Mouse (Mus musculus) heart, adult 2 months (tissue): ENCODE results near the gene Kctd2. TPM values are rescaled to one million over a fixed set of nuclear protein-coding genes. Genes with fewer than 3 reads are reported as not detected.

Source experiments
- DNase-seq, 2 experiments: peaks; one replicate each; pipeline ENCODE4 v3.0.0; 2021
- H3K27ac ChIP-seq: fragments of 200-600 bp; 2 replicates; pipeline ENCODE4 v1.8.1; 2022
- H3K27me3 ChIP-seq: fragments of 200-500 bp; 2 replicates; pipeline ENCODE4 v1.6.1; 2012; ENCODE audit warnings: mild to moderate bottlenecking, low read length, inconsistent platforms, mixed read lengths; ENCODE audit not compliant: control insufficient read depth, insufficient read depth
- H3K36me3 ChIP-seq: fragments of 200-500 bp; 2 replicates; pipeline ENCODE4 v1.6.1; 2012; ENCODE audit warnings: low read length, inconsistent platforms; ENCODE audit not compliant: control insufficient read depth, insufficient read depth
- H3K4me1 ChIP-seq: fragments of 200-500 bp; 2 replicates; pipeline ENCODE4 v1.6.1; 2011; ENCODE audit warnings: low read length; ENCODE audit not compliant: control insufficient read depth, insufficient read depth
- H3K4me3 ChIP-seq: fragments of 200-600 bp; 2 replicates; pipeline ENCODE4 v1.8.1; 2022
- H3K79me2 ChIP-seq: fragments of 200-500 bp; replicated peaks from 2 replicates; pipeline ENCODE4 v1.6.1; 2012; ENCODE audit warnings: mild to moderate bottlenecking, inconsistent platforms, low read length, moderate library complexity, mixed read lengths; ENCODE audit not compliant: control insufficient read depth, insufficient read depth
- H3K9ac ChIP-seq: fragments of 200-500 bp; 2 replicates; pipeline ENCODE4 v1.6.1; 2012; ENCODE audit warnings: low read depth, mild to moderate bottlenecking, control low read depth, inconsistent platforms, low read length, mixed read lengths
- CTCF ChIP-seq: fragments of 200-600 bp; IDR thresholded peaks from 2 replicates; pipeline ENCODE4 v1.8.1; 2022; ENCODE audit warnings: antibody characterized with exemption, mild to moderate bottlenecking, moderate library complexity
- EP300 ChIP-seq: fragments of 200-500 bp; IDR thresholded peaks from 2 replicates; pipeline ENCODE4 v1.6.1; 2011; ENCODE audit warnings: low read depth, low read length, control low read depth; ENCODE audit not compliant: insufficient read depth
- POLR2A ChIP-seq: fragments of 200-500 bp; IDR thresholded peaks from 2 replicates; pipeline ENCODE4 v1.6.1; 2011; ENCODE audit warnings: mild to moderate bottlenecking, low read depth, low read length, control low read depth; ENCODE audit not compliant: insufficient read depth
- WGBS: fragments of 180-500 bp; shearing (Covaris S2); methylation state at CpG from one replicate; pipeline ENCODE4 v1.1.7; 2018; 5-methylcytosine and 5-hydroxymethylcytosine counted together
- intact Hi-C: fragments of 180-260 bp; cut with DNase I; formaldehyde crosslinking; loops from one replicate; pipeline ENCODE4 v1.15.1; 2025
- polyA plus RNA-seq: library from polyadenylated mRNA; depleted of rRNA; stranded (reverse); fragments of >200 nt; gene quantifications from 2 replicates; pipeline ENCODE4 v1.2.3, GENCODE M21; 2012
- total RNA-seq, 2 experiments: library from RNA; stranded (reverse); gene quantifications; 2 replicates each; pipeline ENCODE4 v1.2.3; 2021

Gene Kctd2
- total and polyA plus RNA-seq, 3 experiments = 22.9 to 30.0 (median 26.6) TPM

DNA sequence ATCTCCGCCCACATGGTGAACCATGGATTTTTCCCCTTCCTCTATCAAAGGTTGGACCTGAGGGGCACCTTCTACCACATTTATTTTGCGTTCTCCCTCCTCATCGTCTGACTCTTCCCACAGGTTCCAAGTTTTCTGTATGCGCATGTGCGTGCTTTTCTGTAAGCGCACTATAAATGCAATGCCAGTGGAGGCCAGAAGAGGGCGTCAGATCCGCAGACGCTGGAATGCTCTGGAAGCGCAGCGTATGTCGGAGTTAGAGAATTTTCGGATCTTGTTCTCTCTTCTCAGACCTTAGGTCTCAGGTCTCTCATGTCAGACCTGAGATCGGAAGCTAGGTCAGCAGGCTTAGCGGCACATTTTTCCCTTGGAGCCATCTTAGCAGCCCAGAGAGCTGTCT, 35.7 kb downstream of the Kctd2 start:
- no peak for DNase-seq
- TF ChIP-seq CTCF = no peak
- no peak for TF ChIP-seq EP300
- TF ChIP-seq POLR2A = no peak
- intact Hi-C loops = no loop called here
- 91% methylated on average over 15 of the region's 15 CpGs for WGBS
- no peaks in the 10 kb centered on the region for H3K79me2 ChIP-seq
- no peaks in the 10 kb centered on the region for H3K27me3 ChIP-seq
- H3K4me1 ChIP-seq = no peaks in the 10 kb centered on the region
- H3K9ac ChIP-seq = no peak overlapping the region
- no peak overlapping the region for H3K4me3 ChIP-seq
- H3K36me3 ChIP-seq = no peaks in the 10 kb centered on the region
- no peak overlapping the region for H3K27ac ChIP-seq

GRCm38 (mm10) chr11:115456182-115456581, 36.3 kb downstream of the Kctd2 start:
- TF ChIP-seq POLR2A (no peak), CTCF (no peak), EP300 (no peak)
- no peaks in the 10 kb centered on the region for H3K36me3 ChIP-seq
- no peak overlapping the region for H3K9ac ChIP-seq
- H3K4me1 ChIP-seq = no peaks in the 10 kb centered on the region
- H3K27ac ChIP-seq = no peak overlapping the region
- intact Hi-C loops = no loop called here
- no peaks in the 10 kb centered on the region for H3K27me3 ChIP-seq
- 91% methylated on average over 4 of the region's 5 CpGs for WGBS
- DNase-seq = no peak
- no peak overlapping the region for H3K4me3 ChIP-seq
- H3K79me2 ChIP-seq = no peaks in the 10 kb centered on the region

- no peak overlapping the region for H3K9ac ChIP-seq
- WGBS = 25% methylated on average over 6 of the region's 6 CpGs
- H3K36me3 ChIP-seq = no peaks in the 10 kb centered on the region
- H3K79me2 ChIP-seq = no peaks in the 10 kb centered on the region
- no peak overlapping the region for H3K27ac ChIP-seq
- DNase-seq = no peak
- H3K4me1 ChIP-seq = no peaks in the 10 kb centered on the region
- H3K27me3 ChIP-seq = no peaks in the 10 kb centered on the region
- H3K4me3 ChIP-seq = no peak overlapping the region
- intact Hi-C loops = no loop called here
- TF ChIP-seq POLR2A (no peak), EP300 (no peak), CTCF (no peak)
Measured at GRCm38 (mm10) chr11:115457405-115457804, 37.5 kb downstream of the Kctd2 start.

DNA sequence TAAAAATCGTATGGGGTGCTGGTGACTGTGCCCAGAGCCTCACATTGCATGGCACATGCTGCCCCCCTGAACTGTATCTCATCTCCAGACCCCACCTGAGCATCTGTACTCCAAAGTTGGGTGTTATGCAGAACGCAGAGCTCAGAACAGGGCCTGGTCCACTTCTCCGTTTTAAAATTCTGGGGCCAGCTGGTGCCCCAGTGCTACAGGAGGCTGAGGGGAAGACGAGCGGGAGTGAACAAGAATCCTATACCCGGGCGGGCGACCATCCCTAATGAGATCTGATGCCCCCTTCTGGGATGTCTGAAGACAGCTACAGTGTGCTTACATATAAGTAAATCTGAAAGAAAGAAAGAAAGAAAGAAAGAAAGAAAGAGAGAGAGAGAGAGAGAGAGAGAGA, 41.0 kb downstream of the Kctd2 start:
- Histone ChIP-seq H3K36me3 (no peaks in the 10 kb centered on the region), H3K27ac (no peak overlapping the region), H3K27me3 (no peaks in the 10 kb centered on the region), H3K79me2 (no peaks in the 10 kb centered on the region), H3K9ac (no peak overlapping the region), H3K4me1 (no peaks in the 10 kb centered on the region), H3K4me3 (no peak overlapping the region)
- no peak for DNase-seq
- intact Hi-C loops = no loop called here
- TF ChIP-seq POLR2A (no peak), CTCF (peak; percentile 34), EP300 (no peak)
- WGBS = 40% methylated on average over 8 of the region's 8 CpGs

GRCm38 (mm10) chr11:115461846-115462242, 41.9 kb downstream of the Kctd2 start:
- TF ChIP-seq POLR2A (no peak), CTCF (no peak), EP300 (no peak)
- no peaks in the 10 kb centered on the region for H3K79me2 ChIP-seq
- H3K27me3 ChIP-seq = no peaks in the 10 kb centered on the region

GRCm38 (mm10) chr11:115462243-115462891, 42.4 kb downstream of the Kctd2 start, which contains the start of gene Slc16a5:
Slc16a5 (plus strand) TSS chr11:115462474.
- no peak within 1 kb of the TSS for H3K4me3 ChIP-seq
- no peak for DNase-seq
- 84% methylated on average over 16 of the region's 16 CpGs for WGBS
- no peaks in the 10 kb centered on the region; the same call in 1 of the 2 replicates for H3K4me1 ChIP-seq
- H3K27ac ChIP-seq = no peak within 1 kb of the TSS
- no peaks in the 10 kb centered on the region for H3K27me3 ChIP-seq
- TF ChIP-seq POLR2A (no peak), CTCF (no peak), EP300 (no peak)
- H3K79me2 ChIP-seq = no peaks in the 10 kb centered on the region
- H3K9ac ChIP-seq = no peak within 1 kb of the TSS
- intact Hi-C loops = no loop called here
- no peaks in the 10 kb centered on the region for H3K36me3 ChIP-seq

More at GRCm38 (mm10) chr11:115461846-115462242, 41.9 kb downstream of the Kctd2 start:
- Histone ChIP-seq H3K27ac (no peak overlapping the region), H3K9ac (no peak overlapping the region), H3K4me3 (no peak overlapping the region), H3K36me3 (no peaks in the 10 kb centered on the region), H3K4me1 (no peaks in the 10 kb centered on the region)
- no peak for DNase-seq
- 79% methylated on average over 5 of the region's 5 CpGs for WGBS
- intact Hi-C loops = no loop called here
